Mouse (Mus musculus) CH12.LX (cell line): Measurements from ENCODE around the gene 4933424G06Rik. TPM values are rescaled to one million over a fixed set of nuclear protein-coding genes. Genes with fewer than 3 reads are reported as not detected.

ENCODE experiments used
- DNase-seq: peaks from one replicate; pipeline ENCODE4 v3.0.0-alpha.2; 2013; ENCODE audit errors: extremely low read depth
- H3K27ac ChIP-seq: 2 replicates; pipeline ENCODE4 v1.5.1; 2012; ENCODE audit warnings: low read depth, mild to moderate bottlenecking, control low read depth, moderate library complexity; ENCODE audit not compliant: insufficient read depth
- H3K27me3 ChIP-seq: replicated peaks from 2 replicates; pipeline ENCODE3; 2012; ENCODE audit warnings: inconsistent platforms
- H3K36me3 ChIP-seq, 2 experiments: replicated peaks in 1 of 2; 2 replicates each; pipeline versions ENCODE3 to v1.6.1; 2012; ENCODE audit warnings: inconsistent platforms in 1 of 2, low read length in 1 of 2, mild to moderate bottlenecking in 1 of 2, mixed read lengths in 1 of 2, moderate library complexity in 1 of 2; ENCODE audit not compliant: control insufficient read depth in 1 of 2, insufficient read depth in 1 of 2
- H3K4me1 ChIP-seq, 2 experiments: 2 replicates each; pipeline ENCODE4 v1.6.1; 2012; ENCODE audit warnings: inconsistent platforms in 1 of 2, moderate library complexity in 1 of 2; ENCODE audit not compliant: insufficient read depth in 2 of 2, control insufficient read depth in 1 of 2
- H3K4me2 ChIP-seq: 2 replicates; pipeline ENCODE4 v1.6.1; 2012; ENCODE audit warnings: low read depth, mild to moderate bottlenecking, control low read depth; ENCODE audit not compliant: poor library complexity, insufficient read depth, severe bottlenecking
- H3K4me3 ChIP-seq, 3 experiments: fragments of 150-350 bp in 1 of 3; sonication (generic) in 1 of 3; replicated peaks in 1 of 3; 2 replicates each; pipeline versions ENCODE3 to v1.5.1; 2011 to 2012; ENCODE audit warnings: low read depth in 2 of 3, low read length in 2 of 3, mild to moderate bottlenecking in 2 of 3, moderate library complexity in 2 of 3, control low read depth in 1 of 3, improper control_type of control experiment in 1 of 3, inconsistent platforms in 1 of 3, mixed read lengths in 1 of 3; ENCODE audit not compliant: poor library complexity in 1 of 3
- H3K79me2 ChIP-seq: replicated peaks from 2 replicates; pipeline ENCODE4 v1.6.1; 2012; ENCODE audit warnings: mild to moderate bottlenecking, moderate library complexity; ENCODE audit not compliant: control insufficient read depth, poor library complexity, insufficient read depth, severe bottlenecking; ENCODE audit errors: extremely low read depth
- H3K9ac ChIP-seq: 2 replicates; pipeline ENCODE4 v1.6.1; 2012; ENCODE audit warnings: low read depth, mild to moderate bottlenecking, control low read depth, moderate library complexity; ENCODE audit not compliant: insufficient read depth
- H3K9me3 ChIP-seq: replicated peaks from 2 replicates; pipeline ENCODE3; 2012; ENCODE audit warnings: low read length, inconsistent platforms, mixed read lengths
- BHLHE40 ChIP-seq: IDR thresholded peaks from 2 replicates; pipeline ENCODE4 v1.6.1; 2011; ENCODE audit warnings: mild to moderate bottlenecking, low read depth, low read length, improper control_type of control experiment
- CHD1 ChIP-seq: IDR thresholded peaks from 2 replicates; pipeline ENCODE4 v1.6.1; 2012; ENCODE audit warnings: low read depth, low read length, improper control_type of control experiment, inconsistent platforms
- CTCF ChIP-seq, 2 experiments: IDR thresholded peaks in 1 of 2; conservative IDR thresholded peaks in 1 of 2; 2 replicates each; pipeline ENCODE4 v1.5.1; 2011 to 2012; ENCODE audit warnings: low read depth in 2 of 2, low read length in 2 of 2, improper control_type of control experiment in 1 of 2, inconsistent platforms in 1 of 2, mild to moderate bottlenecking in 1 of 2, moderate library complexity in 1 of 2
- EP300 ChIP-seq: IDR thresholded peaks from 2 replicates; pipeline ENCODE4 v1.6.1; 2011; ENCODE audit warnings: low read length, improper control_type of control experiment
- ETS1 ChIP-seq: conservative IDR thresholded peaks from 2 replicates; pipeline ENCODE4 v1.6.1; 2012; ENCODE audit warnings: low read depth, mild to moderate bottlenecking, inconsistent platforms, low read length, improper control_type of control experiment, moderate library complexity
- HCFC1 ChIP-seq: IDR thresholded peaks from 2 replicates; pipeline ENCODE4 v1.6.1; 2012; ENCODE audit warnings: low read depth, mild to moderate bottlenecking, inconsistent platforms, low read length, improper control_type of control experiment
- IRF4 ChIP-seq: IDR thresholded peaks from 2 replicates; pipeline ENCODE4 v1.6.1; 2014; ENCODE audit warnings: low read depth, mild to moderate bottlenecking, inconsistent platforms, low read length, improper control_type of control experiment
- JUND ChIP-seq: conservative IDR thresholded peaks from 2 replicates; pipeline ENCODE4 v1.6.1; 2011; ENCODE audit warnings: low read depth, low read length, improper control_type of control experiment
- KAT2A ChIP-seq: IDR thresholded peaks from 2 replicates; pipeline ENCODE4 v1.6.1; 2012; ENCODE audit warnings: low read length, improper control_type of control experiment, inconsistent platforms; ENCODE audit not compliant: insufficient replicate concordance
- MAFK ChIP-seq: IDR thresholded peaks from 2 replicates; pipeline ENCODE4 v1.6.1; 2011; ENCODE audit warnings: low read length, improper control_type of control experiment; ENCODE audit not compliant: insufficient replicate concordance
- MAX ChIP-seq: IDR thresholded peaks from 2 replicates; pipeline ENCODE4 v1.6.1; 2011; ENCODE audit warnings: low read length, improper control_type of control experiment
- MXI1 ChIP-seq: IDR thresholded peaks from 2 replicates; pipeline ENCODE4 v1.6.1; 2011; ENCODE audit warnings: mild to moderate bottlenecking, low read depth, low read length, improper control_type of control experiment
- NRF1 ChIP-seq: IDR thresholded peaks from 2 replicates; pipeline ENCODE4 v1.6.1; 2014; ENCODE audit warnings: low read depth, mild to moderate bottlenecking, inconsistent platforms, low read length, improper control_type of control experiment, moderate library complexity
- PAX5 ChIP-seq: IDR thresholded peaks from 2 replicates; pipeline ENCODE4 v1.6.1; 2012; ENCODE audit warnings: low read length, inconsistent platforms, mixed read lengths
- POLR2A ChIP-seq: IDR thresholded peaks from 2 replicates; pipeline ENCODE4 v1.6.1; 2011; ENCODE audit warnings: low read depth, mild to moderate bottlenecking, improper control_type of control experiment, low read length
- RAD21 ChIP-seq: IDR thresholded peaks from 2 replicates; pipeline ENCODE4 v1.6.1; 2011; ENCODE audit warnings: low read depth, mild to moderate bottlenecking, low read length, improper control_type of control experiment, moderate library complexity
- RCOR1 ChIP-seq: conservative IDR thresholded peaks from 2 replicates; pipeline ENCODE4 v1.6.1; 2012; ENCODE audit warnings: low read depth, mild to moderate bottlenecking, inconsistent platforms, low read length, improper control_type of control experiment
- SIN3A ChIP-seq: IDR thresholded peaks from 2 replicates; pipeline ENCODE4 v1.6.1; 2012; ENCODE audit warnings: low read length, improper control_type of control experiment, inconsistent platforms
- SMC3 ChIP-seq: IDR thresholded peaks from 2 replicates; pipeline ENCODE4 v1.6.1; 2011; ENCODE audit warnings: low read depth, low read length, improper control_type of control experiment
- TCF12 ChIP-seq: IDR thresholded peaks from 2 replicates; pipeline ENCODE4 v1.6.1; 2014; ENCODE audit warnings: low read depth, mild to moderate bottlenecking, inconsistent platforms, low read length, improper control_type of control experiment
- UBTF ChIP-seq: IDR thresholded peaks from 2 replicates; pipeline ENCODE4 v1.6.1; 2012; ENCODE audit warnings: low read depth, mild to moderate bottlenecking, inconsistent platforms, low read length, improper control_type of control experiment, moderate library complexity
- ZKSCAN1 ChIP-seq: IDR thresholded peaks from 2 replicates; pipeline ENCODE4 v1.6.1; 2012; ENCODE audit warnings: low read depth, inconsistent platforms, low read length, improper control_type of control experiment, borderline replicate concordance
- ZMIZ1 ChIP-seq: IDR thresholded peaks from 2 replicates; pipeline ENCODE4 v1.6.1; 2012; ENCODE audit warnings: low read depth, mild to moderate bottlenecking, inconsistent platforms, low read length, improper control_type of control experiment
- dilution Hi-C: fragments of 300-500 bp; cut with MboI; formaldehyde crosslinking; loops from 2 replicates; pipeline ENCODE4 v1.14.3; 2020; ENCODE audit warnings: low sequenced_read_pairs; ENCODE audit not compliant: extremely low pct_unique_long_range_greater_than_20kb, extremely low pct_ligation_motif_present
- in situ Hi-C: fragments of 300-500 bp; cut with MboI; formaldehyde crosslinking; loops from 3 replicates; pipeline ENCODE4 v1.14.3; 2019; ENCODE audit warnings: low sequenced_read_pairs, low pct_ligation_motif_present, low pct_unique_long_range_greater_than_20kb, mixed read lengths
- polyA plus RNA-seq: library from polyadenylated mRNA; unstranded; fragments of >175 nt; gene quantifications from 2 replicates; pipeline ENCODE4 v1.2.1, GENCODE M21; 2012; ENCODE audit warnings: low read depth; ENCODE audit not compliant: insufficient read length
- total RNA-seq, 2 experiments: library from RNA; depleted of rRNA; stranded (reverse); fragments of 300-350 nt in 1 of 2; fragments of >200 nt in 1 of 2; gene quantifications; 2 replicates each; pipeline ENCODE4 v1.2.3; 2012 to 2014

Gene 4933424G06Rik
- total and polyA plus RNA-seq, 3 experiments, result not detected

DNA sequence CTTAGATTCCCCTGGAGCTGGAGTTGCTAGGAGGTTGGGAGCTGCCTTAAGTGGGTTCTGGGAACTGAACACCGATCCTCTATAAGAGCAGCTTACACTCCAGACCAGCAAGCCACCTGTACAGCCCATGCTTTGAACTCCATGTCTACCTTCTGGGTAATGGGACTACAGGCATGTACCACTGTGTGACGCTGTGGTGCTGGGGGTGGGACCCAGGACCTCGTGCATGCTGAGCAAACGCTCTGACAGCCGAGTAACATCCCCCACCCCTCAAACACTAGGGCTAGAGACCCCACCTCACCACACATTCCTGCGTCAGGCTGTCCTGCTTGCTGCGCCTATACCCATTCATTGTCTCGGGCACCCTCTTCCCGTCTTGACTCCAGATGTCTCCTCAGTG is 48.6 kb downstream of the 4933424G06Rik start:
- no peaks in the 10 kb centered on the region for H3K9me3 ChIP-seq
- H3K4me1 ChIP-seq, result no peaks in the 10 kb centered on the region
- dilution Hi-C loops, result no loop called here
- H3K27ac ChIP-seq, result no peak overlapping the region
- no peak overlapping the region for H3K4me3 ChIP-seq
- H3K27me3 ChIP-seq, result no peaks in the 10 kb centered on the region
- DNase-seq, result no peak
- no peaks in the 10 kb centered on the region for H3K36me3 ChIP-seq
- in situ Hi-C loops, result no loop called here
- no peak overlapping the region for H3K9ac ChIP-seq
- TF ChIP-seq MXI1 (no peak), CTCF (conservative IDR thresholded peaks at IDR 0.05 in 1 of 2, IDR thresholded peaks at IDR 0.05 in 1 of 2; ENCODE audit: low read depth in 2 of 2, low read length in 2 of 2) (peak in 1 of 2 experiments; percentile 23; a peak in 2 of 4 replicates)
- no peaks in the 10 kb centered on the region for H3K79me2 ChIP-seq
- no peak overlapping the region for H3K4me2 ChIP-seq

DNA sequence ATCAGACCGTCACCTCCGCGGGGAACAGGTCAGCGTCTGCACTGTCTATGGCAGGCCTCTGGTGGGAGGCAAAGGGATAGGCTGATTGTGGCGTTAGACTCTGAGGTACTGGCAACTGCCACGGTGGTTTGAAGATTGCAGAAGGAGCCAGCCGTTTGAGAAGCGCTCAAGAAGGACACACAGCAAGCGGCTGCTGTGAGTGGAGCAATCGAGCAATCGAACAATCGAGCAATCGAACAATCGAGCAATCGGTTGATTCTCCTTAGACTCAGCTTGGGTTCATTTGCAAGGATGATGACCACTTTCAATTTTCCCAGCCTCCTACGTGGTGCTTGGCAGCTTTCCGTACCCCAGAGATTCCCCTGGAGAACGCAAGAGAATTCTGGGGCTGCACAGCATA is 49.1 kb downstream of the 4933424G06Rik start:
- Histone ChIP-seq H3K36me3 (no peaks in the 10 kb centered on the region), H3K4me1 (no peaks in the 10 kb centered on the region), H3K27me3 (no peaks in the 10 kb centered on the region), H3K79me2 (no peaks in the 10 kb centered on the region)
- DNase-seq, result no peak
- TF ChIP-seq UBTF, result no peak
- TF ChIP-seq, all 38 proteins: peak for 0
- no peaks in the 10 kb centered on the region for H3K9me3 ChIP-seq
- dilution Hi-C loops (no loop called here), in situ Hi-C loops (no loop called here)
- no peak overlapping the region for H3K4me3 ChIP-seq
- H3K27ac ChIP-seq, result no peak overlapping the region
- H3K4me2 ChIP-seq, result no peak overlapping the region
- no peak overlapping the region for H3K9ac ChIP-seq

DNA sequence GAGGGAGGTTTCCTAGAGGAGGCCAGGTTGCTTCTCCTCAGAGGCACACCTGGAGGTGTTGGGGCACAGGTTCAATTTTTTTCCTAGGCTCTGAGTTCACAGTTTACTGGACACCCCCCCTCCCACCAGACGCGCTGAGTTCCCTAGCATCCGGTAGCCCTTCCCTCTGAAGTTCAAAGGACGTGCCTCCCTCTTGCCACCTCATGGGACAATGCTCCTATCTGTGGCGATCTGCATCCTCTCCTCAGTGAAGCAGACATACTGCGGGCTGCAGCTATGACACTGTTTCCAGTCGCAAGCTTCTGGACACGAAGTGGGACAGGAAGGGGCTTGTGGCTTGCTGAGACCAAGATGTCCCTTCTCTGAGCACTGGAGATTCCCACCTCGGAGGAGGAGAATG is 50.5 kb downstream of the 4933424G06Rik start:
- no peaks in the 10 kb centered on the region for H3K9me3 ChIP-seq

DNA sequence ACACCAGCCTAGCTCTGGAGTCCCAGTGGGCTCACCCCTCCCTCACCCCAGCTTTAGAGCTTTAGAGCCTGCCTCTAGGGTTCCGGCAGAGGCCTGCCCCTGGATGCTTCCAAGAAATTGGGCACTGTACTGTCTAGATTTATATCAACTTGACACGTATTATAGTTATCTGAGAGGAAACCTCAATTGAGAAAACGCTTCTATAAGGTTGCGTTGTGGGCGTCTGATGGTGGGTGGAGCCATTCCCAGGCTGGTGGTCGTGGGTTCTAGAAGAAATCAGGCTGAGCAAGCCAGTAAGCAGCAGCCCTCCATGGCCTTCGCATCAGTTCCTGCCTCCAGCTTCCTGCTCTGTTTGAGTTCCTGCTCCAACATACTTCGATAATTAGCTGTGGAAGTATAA is 51.1 kb downstream of the 4933424G06Rik start:
- H3K79me2 ChIP-seq, result no peaks in the 10 kb centered on the region
- in situ Hi-C loops, result no loop called here

More for the DNA sequence above, 50.5 kb downstream of the 4933424G06Rik start:
- H3K36me3 ChIP-seq, result no peaks in the 10 kb centered on the region
- in situ Hi-C loops, result no loop called here
- no peak for DNase-seq
- no peak overlapping the region for H3K4me3 ChIP-seq
- no peaks in the 10 kb centered on the region for H3K79me2 ChIP-seq
- no peak overlapping the region for H3K9ac ChIP-seq
- no peaks in the 10 kb centered on the region for H3K4me1 ChIP-seq
- no peak overlapping the region for H3K4me2 ChIP-seq
- no peak overlapping the region for H3K27ac ChIP-seq
- no peaks in the 10 kb centered on the region for H3K27me3 ChIP-seq
- dilution Hi-C loops, result no loop called here
- TF ChIP-seq RAD21 (no peak), ETS1 (no peak), IRF4 (no peak), MXI1 (no peak), SIN3A (no peak), CHD1 (no peak), KAT2A (no peak), ZKSCAN1 (no peak), HCFC1 (no peak), MAFK (no peak), POLR2A (no peak), EP300 (no peak)

More for the DNA sequence above, 51.1 kb downstream of the 4933424G06Rik start:
- no peak overlapping the region for H3K9ac ChIP-seq
- DNase-seq, result no peak
- no peak overlapping the region for H3K4me3 ChIP-seq
- H3K4me2 ChIP-seq, result no peak overlapping the region
- H3K27me3 ChIP-seq, result no peaks in the 10 kb centered on the region
- dilution Hi-C loops, result no loop called here
- no peaks in the 10 kb centered on the region for H3K9me3 ChIP-seq
- H3K36me3 ChIP-seq, result no peaks in the 10 kb centered on the region
- peaks cover 1 to 5% of the 10 kb centered on the region in 2 experiments; a peak in 2 of 4 replicates for H3K4me1 ChIP-seq
- TF ChIP-seq BHLHE40, result no peak
- TF ChIP-seq POLR2A, result no peak
- no peak for TF ChIP-seq MAX
- TF ChIP-seq ZMIZ1, result no peak
- no peak for TF ChIP-seq RCOR1
- TF ChIP-seq RAD21, result no peak
- no peak for TF ChIP-seq ETS1
- no peak for TF ChIP-seq SMC3
- TF ChIP-seq TCF12, result no peak
- TF ChIP-seq PAX5, result no peak
- no peak for TF ChIP-seq NRF1
- no peak for TF ChIP-seq HCFC1
- TF ChIP-seq JUND, result no peak
- H3K27ac ChIP-seq, result no peak overlapping the region
